Mouse (Mus musculus): ENCODE results near the gene Msmb.

DNA sequence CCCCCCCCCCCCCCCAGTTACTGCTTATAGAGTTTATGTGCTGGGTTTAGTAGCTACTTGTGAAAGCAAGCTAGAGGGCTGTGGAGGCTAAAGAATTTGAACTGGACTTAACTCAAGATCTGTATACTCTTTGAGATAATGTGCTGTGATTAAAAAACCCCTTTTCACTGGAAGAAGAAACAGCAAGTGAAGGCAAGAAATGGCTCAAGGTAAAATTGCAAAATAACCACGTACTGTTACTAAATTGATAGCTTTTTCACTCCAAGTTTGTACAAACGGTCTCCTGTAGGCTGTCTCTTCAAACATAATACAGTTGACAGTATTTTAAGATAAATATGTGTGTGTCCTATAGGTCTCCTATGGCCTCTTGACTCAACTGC lies 24.2 kb downstream of the Msmb start:
- TF ChIP-seq CTCF (IDR thresholded peaks at IDR 0.05; ENCODE audit: low read depth), result no peak
- TF ChIP-seq EP300 (IDR thresholded peaks at IDR 0.05; ENCODE audit: low read depth), result no peak

Measured in liver, postnatal 0 days (tissue).